Mouse (Mus musculus) adrenal gland, postnatal 36 days (tissue): ENCODE measurements around the gene Fam173b. TPM values are rescaled to one million over a fixed set of nuclear protein-coding genes. Genes with fewer than 3 reads are reported as not detected.

Source experiments
- DNase-seq, 2 experiments: peaks; one replicate each; pipeline ENCODE4 v3.0.0; 2021; ENCODE audit warnings: mixed read lengths in 1 of 2
- total RNA-seq, 2 experiments: library from RNA; stranded (reverse); gene quantifications; 2 replicates each; pipeline ENCODE4 v1.2.3; 2021

Fam173b gene
- total RNA-seq, 2 experiments from 2014 or later: 22.4 to 25.2 TPM

DNA sequence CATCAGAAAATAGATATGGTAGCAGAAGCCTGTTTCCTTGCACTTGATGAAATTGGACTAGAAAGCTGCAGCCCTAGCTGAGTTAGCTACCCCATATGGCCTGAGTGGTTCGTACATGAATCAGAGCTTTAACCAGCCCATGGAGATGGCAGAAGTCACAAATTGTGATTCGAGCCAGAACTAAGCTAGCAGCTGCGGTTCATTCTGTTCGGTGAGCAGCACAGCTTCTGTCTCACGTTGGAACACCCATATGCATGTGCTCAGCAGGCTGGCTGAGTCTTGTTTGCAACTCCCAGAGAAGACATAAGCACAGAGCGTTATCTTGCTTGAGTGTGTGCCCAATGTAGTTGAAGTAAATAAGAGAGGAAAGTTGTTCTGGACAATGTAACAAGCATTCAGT, 32.9 kb downstream of the Fam173b start:
- DNase-seq: no peak

GRCm38 (mm10) chr15:31636091-31636595, 34.5 kb downstream of the Fam173b start:
- peak; percentile 77 to 81 for DNase-seq

- no peak for DNase-seq
These were observed 45.6 kb downstream of the Fam173b start for GRCm38 (mm10) chr15:31647225-31647624.

- DNase-seq: no peak
These were observed 46.4 kb downstream of the Fam173b start for GRCm38 (mm10) chr15:31647851-31648569.

GRCm38 (mm10) chr15:31649691-31650090, 48.0 kb downstream of the Fam173b start:
- DNase-seq: no peak

DNA sequence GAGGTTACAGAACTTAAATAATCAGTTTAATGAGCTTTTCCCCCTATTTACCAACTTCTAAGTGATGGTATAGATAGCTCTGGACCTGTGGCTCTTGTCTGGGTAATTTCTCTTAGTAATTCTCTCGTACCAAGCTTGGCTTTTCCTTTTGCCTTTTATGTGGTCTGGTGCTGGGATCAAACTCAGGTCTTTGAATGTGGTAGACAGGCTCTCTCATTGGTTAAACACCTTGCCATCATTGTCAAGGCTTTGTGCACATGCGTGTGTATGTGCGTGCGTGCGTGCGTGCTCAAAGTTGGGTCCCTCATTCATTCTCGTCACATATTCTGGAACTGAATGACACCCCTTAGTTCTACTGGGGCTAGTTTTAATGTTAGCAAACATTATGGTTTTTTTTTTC, 49.2 kb downstream of the Fam173b start:
- DNase-seq: no peak

DNA sequence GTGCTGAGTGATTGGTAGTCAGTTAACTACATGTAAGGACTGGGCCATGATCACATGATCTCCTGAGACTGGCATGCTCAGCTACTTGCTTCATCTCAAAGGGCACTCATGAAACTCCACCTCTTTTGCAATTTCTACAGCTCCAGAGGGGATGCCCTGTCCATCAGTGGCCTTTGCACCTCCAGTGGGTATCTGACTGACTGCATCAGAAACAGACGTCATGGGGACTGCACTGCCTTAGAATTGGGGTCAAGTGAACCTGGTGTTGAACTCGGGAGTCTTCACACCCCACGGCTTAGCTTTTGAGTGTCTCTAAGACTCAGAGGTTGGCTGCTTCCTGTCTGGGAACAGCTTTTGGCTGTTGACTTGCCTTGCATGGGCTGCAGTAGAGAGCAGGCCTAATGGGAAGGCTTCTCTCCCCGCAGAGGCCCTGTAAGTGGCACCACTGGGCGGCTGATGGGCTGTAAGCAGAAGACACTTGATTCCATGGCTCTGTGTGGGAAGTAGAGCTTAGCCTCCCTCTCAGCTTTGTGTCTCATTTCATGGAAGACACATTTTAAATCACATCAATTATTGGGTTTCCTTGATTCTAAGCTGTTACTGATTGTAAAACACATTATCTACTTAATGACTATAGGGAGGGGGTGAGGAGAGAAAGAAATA, 58.6 kb downstream of the Fam173b start:
- no peak for DNase-seq

DNA sequence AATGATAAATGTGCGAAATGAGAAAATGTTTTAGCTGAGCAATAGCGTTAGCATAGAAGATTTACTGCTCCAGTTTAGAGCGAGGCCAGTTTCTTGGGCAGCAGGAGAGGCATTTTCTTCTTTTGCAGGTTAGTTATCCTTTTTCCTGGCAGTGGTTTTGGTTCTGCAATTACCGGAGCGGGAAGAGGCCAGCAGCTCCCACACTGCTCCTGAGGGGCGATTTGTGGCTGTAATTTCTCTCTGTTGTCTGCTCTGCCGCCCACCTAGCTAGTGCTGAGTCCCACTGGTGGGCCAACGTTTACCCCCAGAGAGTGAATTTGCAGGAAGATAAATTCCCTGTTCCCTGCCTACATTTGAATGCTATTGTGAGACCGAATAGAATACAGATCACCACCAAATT, 59.2 kb downstream of the Fam173b start:
- no peak for DNase-seq

DNA sequence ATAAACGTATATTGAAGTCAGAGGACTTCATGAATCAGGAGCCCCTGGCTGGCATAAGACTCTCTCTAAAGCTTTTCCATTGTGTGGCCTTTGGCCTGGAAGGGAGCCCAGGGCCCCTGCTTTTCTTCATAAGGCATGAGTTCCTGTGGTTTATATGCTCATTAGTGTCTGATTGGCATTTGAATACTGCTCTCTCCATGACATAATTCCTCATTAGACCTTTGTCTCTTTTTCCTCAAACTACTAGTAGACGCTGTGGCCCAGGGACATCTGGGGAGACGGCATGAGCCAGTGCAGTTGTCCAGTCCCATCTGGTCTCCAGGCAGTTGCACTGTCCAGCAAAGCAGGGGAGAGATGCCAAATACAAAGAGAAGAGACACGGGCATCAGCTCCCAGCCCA, 60.1 kb downstream of the Fam173b start:
- no peak for DNase-seq

DNA sequence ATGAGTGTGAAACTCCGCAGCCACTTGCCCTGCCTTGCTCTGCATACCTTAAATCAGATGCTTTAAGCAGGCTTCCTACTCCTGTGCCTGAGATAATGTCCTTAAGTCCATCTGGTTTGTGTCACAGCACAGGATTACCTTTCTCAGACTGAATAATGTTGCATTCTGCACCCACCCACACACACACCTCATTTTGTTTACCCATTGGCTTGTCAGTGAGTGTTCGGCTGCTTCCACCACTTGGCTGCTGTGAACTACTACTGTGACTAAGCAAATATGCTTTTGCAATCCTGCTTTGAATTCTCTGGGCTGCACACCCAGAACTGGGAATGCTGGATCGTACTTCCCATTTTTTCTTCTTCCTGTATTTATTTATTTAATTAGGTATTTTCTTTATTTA, 61.4 kb downstream of the Fam173b start:
- peak; percentile 21 to 23 for DNase-seq

Other genes with a start within 250 kb of the Fam173b start
- gene Ankrd33b, start 234.1 kb upstream of the Fam173b start, total RNA-seq: 1 to 10 TPM; 1.2 TPM
- gene Ropn1l, start 148.1 kb upstream of the Fam173b start, total RNA-seq: 1 to 10 TPM; 2.5 to 3.7 TPM
- 100 to 1,000 TPM; 132 to 160 TPM for gene March6, start 70.8 kb upstream of the Fam173b start, total RNA-seq
- 100 to 1,000 TPM; 117 to 206 TPM for gene Cmbl, start 36.5 kb upstream of the Fam173b start, total RNA-seq
- 100 to 1,000 TPM; 318 to 346 TPM for gene Cct5, start within 50 bp of the Fam173b start, total RNA-seq